Mouse (Mus musculus): ENCODE data around the gene Rapgefl1. TPM values are rescaled to one million over a fixed set of nuclear protein-coding genes. Genes with fewer than 3 reads are reported as not detected.
A peak's percentile ranks its signal among the peaks of the same experiment; 100 is the strongest.
"Not testable (repeated sequence)": the region's sequence is repeated elsewhere in the genome, so short reads cannot be mapped to it uniquely, and the experiment has no call there.

Rapgefl1 gene
- total and polyA plus RNA-seq, 3 experiments, result 0.58 to 1.4 TPM; not detected in 1

DNA sequence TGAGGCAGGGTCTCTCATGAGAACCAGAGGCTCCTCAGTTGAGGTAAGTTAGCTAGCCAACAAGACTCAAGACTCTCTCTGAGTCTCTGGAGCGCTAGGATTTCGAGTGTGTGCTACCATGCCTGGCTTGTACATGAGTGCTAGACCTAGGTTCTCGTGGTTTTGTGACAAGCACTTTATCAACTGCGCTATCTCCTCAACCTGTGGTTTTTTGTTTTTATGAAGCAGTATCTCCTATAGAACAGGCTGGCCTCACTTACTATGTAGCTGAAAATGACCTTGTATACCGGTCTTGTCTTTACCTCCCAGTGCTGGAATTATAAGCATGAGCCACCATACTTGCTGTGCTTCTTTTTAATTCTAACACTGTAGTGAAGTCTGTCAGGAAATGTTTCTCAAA lies 15.6 kb upstream of the Rapgefl1 start:
- peak; percentile 69 for TF ChIP-seq RCOR1 (IDR thresholded peaks at IDR 0.05; ENCODE audit: low read depth, low read length)
- peak; percentile 51; the same call in 1 of the 2 replicates for TF ChIP-seq MAFK (IDR thresholded peaks at IDR 0.05; ENCODE audit: borderline replicate concordance, low read depth, low read length)
- 0 out of 2 replicates have a peak, but pooled peaks have one; percentile 5 for TF ChIP-seq SMC3 (IDR thresholded peaks at IDR 0.05; ENCODE audit: low read depth, low read length)
- no peak for TF ChIP-seq ELF1 (IDR thresholded peaks at IDR 0.05; ENCODE audit: low read depth, low read length)
- TF ChIP-seq MAX (IDR thresholded peaks at IDR 0.05; ENCODE audit: low read length), result peak; percentile 47; the same call in 1 of the 2 replicates
- no peak for TF ChIP-seq POLR2AphosphoS2 (IDR thresholded peaks at IDR 0.05; ENCODE audit: low read length)
- TF ChIP-seq RAD21 (IDR thresholded peaks at IDR 0.05; ENCODE audit: low read depth, low read length), result no peak
- TF ChIP-seq GABPA (IDR thresholded peaks at IDR 0.05; ENCODE audit: low read depth, low read length), result no peak
- TF ChIP-seq TCF12 (IDR thresholded peaks at IDR 0.05; ENCODE audit: low read depth, low read length), result peak; percentile 78
- TF ChIP-seq SIN3A (IDR thresholded peaks at IDR 0.05; ENCODE audit: low read length), result peak; percentile 76
- peak; percentile 80 for TF ChIP-seq TAL1 (IDR thresholded peaks at IDR 0.05; ENCODE audit: low read length)
- TF ChIP-seq EP300 (IDR thresholded peaks at IDR 0.05; ENCODE audit: low read depth in 1 of 2, low read length in 2 of 2), result peak; percentile 72 to 84
- no peak for TF ChIP-seq POLR2AphosphoS5 (IDR thresholded peaks at IDR 0.05; ENCODE audit: borderline replicate concordance, low read depth, low read length)
- peak; percentile 52; the same call in 1 of the 2 replicates for TF ChIP-seq ETS1 (IDR thresholded peaks at IDR 0.05; ENCODE audit: low read depth, low read length)
- TF ChIP-seq MYB (IDR thresholded peaks at IDR 0.05; ENCODE audit: low read depth, low read length), result no peak; the same call in 1 of the 2 replicates
- TF ChIP-seq E2F4 (IDR thresholded peaks at IDR 0.05; ENCODE audit: borderline replicate concordance, low read depth, low read length), result no peak
- TF ChIP-seq GATA1 (IDR thresholded peaks at IDR 0.05; ENCODE audit: low read depth, low read length), result peak; percentile 73
- no peak for TF ChIP-seq ZKSCAN1 (IDR thresholded peaks at IDR 0.05; ENCODE audit: low read depth, low read length)
- no peak for TF ChIP-seq MAZ (IDR thresholded peaks at IDR 0.05; ENCODE audit: low read depth, low read length)
- TF ChIP-seq JUND (IDR thresholded peaks at IDR 0.05; ENCODE audit: low read depth, low read length), result no peak
- TF ChIP-seq MYC (IDR thresholded peaks at IDR 0.05; ENCODE audit: low read depth, low read length), result peak; percentile 36; the same call in 1 of the 2 replicates
- TF ChIP-seq ZMIZ1 (IDR thresholded peaks at IDR 0.05; ENCODE audit: low read depth, low read length), result no peak
- TF ChIP-seq TBP (IDR thresholded peaks at IDR 0.05; ENCODE audit: low read depth, low read length), result no peak
- 0 out of 2 replicates have a peak, but pooled peaks have one; percentile 15 for TF ChIP-seq ZC3H11A (IDR thresholded peaks at IDR 0.05; ENCODE audit: low read depth, low read length)
- peak; percentile 83 for TF ChIP-seq MXI1 (IDR thresholded peaks at IDR 0.05; ENCODE audit: low read depth, low read length)
- no peak for TF ChIP-seq USF2 (IDR thresholded peaks at IDR 0.05; ENCODE audit: borderline replicate concordance in 1 of 2, insufficient read depth in 1 of 2, low read depth in 1 of 2, low read length in 2 of 2)
- peak; percentile 27; the same call in 1 of the 2 replicates for TF ChIP-seq BHLHE40 (IDR thresholded peaks at IDR 0.05; ENCODE audit: borderline replicate concordance, low read depth, low read length)
- 0 out of 2 replicates have a peak, but pooled peaks have one; percentile 12 for TF ChIP-seq MEF2A (IDR thresholded peaks at IDR 0.05; ENCODE audit: extremely low read depth, insufficient replicate concordance, low read depth, low read length, poor library complexity, severe bottlenecking)
- peaks cover 5 to 10% of the 10 kb centered on the region in 2 experiments for H3K4me1 ChIP-seq (ENCODE audit: control insufficient read depth in 1 of 2, insufficient read depth in 2 of 2, low read length in 2 of 2)
- no peaks in the 10 kb centered on the region for H3K27me3 ChIP-seq (ENCODE audit: control insufficient read depth in 1 of 2, insufficient read depth in 2 of 2, low read length in 2 of 2)
- H3K9ac ChIP-seq (ENCODE audit: control insufficient read depth, low read depth, low read length, poor library complexity, severe bottlenecking), result no peak overlapping the region
- H3K9me3 ChIP-seq (replicated peaks; ENCODE audit: insufficient read depth, low read length), result no peaks in the 10 kb centered on the region
- DNase-seq (ENCODE audit: low read depth, low spot score), result peak; percentile 76
- H3K4me3 ChIP-seq (ENCODE audit: control insufficient read depth in 1 of 2, insufficient read depth in 1 of 2, low read depth in 2 of 2, low read length in 2 of 2), result no peak overlapping the region
- peaks cover 40 to 64% of the 10 kb centered on the region in 2 experiments for H3K36me3 ChIP-seq (ENCODE audit: control insufficient read depth in 1 of 2, insufficient read depth in 2 of 2, low read length in 2 of 2)
- peaks cover 38% of the 10 kb centered on the region for H3K79me2 ChIP-seq (ENCODE audit: control insufficient read depth, insufficient read depth, low read length, poor library complexity)
- H3K27ac ChIP-seq (ENCODE audit: control insufficient read depth, low read depth, low read length), result peak overlapping the region; percentile 16; the same call in 1 of the 2 replicates

DNA sequence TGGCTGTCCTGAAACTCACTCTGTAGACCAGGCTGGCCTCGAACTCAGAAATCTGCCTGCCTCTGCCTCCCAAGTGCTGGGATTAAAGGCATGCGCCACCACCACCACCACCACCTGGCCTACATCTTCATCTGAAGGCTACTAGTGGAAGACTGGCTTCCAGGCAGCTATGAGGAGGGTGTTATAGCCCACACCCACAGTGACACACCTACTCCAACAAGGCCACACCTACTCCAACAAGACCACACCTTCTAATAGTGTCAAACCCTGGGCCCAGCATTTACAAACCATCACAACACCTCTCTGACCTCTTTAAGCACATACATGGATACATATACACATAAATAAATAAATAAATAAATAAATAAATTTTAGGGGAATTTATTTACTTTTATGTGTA lies 10.5 kb upstream of the Rapgefl1 start:
- not testable (repeated sequence) for H3K9me3 ChIP-seq (replicated peaks; ENCODE audit: insufficient read depth, low read length); H3K27ac ChIP-seq (ENCODE audit: control insufficient read depth, low read depth, low read length); H3K4me3 ChIP-seq (ENCODE audit: control insufficient read depth in 1 of 2, insufficient read depth in 1 of 2, low read depth in 2 of 2, low read length in 2 of 2); DNase-seq (ENCODE audit: low read depth, low spot score); H3K9ac ChIP-seq (ENCODE audit: control insufficient read depth, low read depth, low read length, poor library complexity, severe bottlenecking); H3K4me1 ChIP-seq (ENCODE audit: control insufficient read depth in 1 of 2, insufficient read depth in 2 of 2, low read length in 2 of 2); H3K27me3 ChIP-seq (ENCODE audit: control insufficient read depth in 1 of 2, insufficient read depth in 2 of 2, low read length in 2 of 2)
- Histone ChIP-seq H3K79me2 (ENCODE audit: control insufficient read depth, insufficient read depth, low read length, poor library complexity) (peaks cover 22% of the 10 kb centered on the region), H3K36me3 (ENCODE audit: control insufficient read depth in 1 of 2, insufficient read depth in 2 of 2, low read length in 2 of 2) (peaks cover 19 to 73% of the 10 kb centered on the region in 2 experiments)

Data from MEL (cell line).